Comparison of ENCODE assay signal across 17 mouse cellular contexts in the genomic region with DNA sequence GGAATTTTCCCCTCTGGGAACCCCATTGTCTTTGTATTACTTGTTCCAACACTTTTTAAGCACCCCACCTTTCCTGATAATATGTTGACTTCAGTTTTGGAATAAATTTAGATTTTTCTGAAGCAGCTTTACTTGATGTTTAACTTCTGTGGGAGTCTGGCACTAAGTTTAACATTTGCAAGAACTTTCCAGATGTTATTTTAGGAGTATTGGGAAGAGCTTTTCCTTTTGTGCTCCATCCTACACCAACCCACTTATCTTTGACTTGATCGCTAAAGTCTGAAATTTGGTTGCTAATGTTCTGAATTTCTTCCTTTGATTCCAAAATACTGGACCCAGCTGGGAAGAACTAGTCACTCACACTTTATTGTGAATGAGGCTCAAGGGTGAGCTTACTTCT.
"Had no signal": no experiment of that assay in that cellular context is flagged by ENCODE, and none has a peak within 500 bp of the region (broad histone marks: within the 10 kb centered on the region; RNA-seq: fewer than 3 reads in every experiment).

No protein-coding gene starts in this region.

- ATAC-seq: liver, postnatal 0 days; lung, postnatal 0 days; midbrain, embryonic 13.5 days; midbrain, embryonic 15.5 days had no signal

- H3K27ac ChIP-seq: liver, embryonic 15.5 days; lung, embryonic 15.5 days; macrophage; midbrain, embryonic 13.5 days; midbrain, embryonic 15.5 days; neural tube, embryonic 12.5 days had no signal

- H3K36me3 ChIP-seq: liver, embryonic 15.5 days; lung, embryonic 15.5 days; midbrain, embryonic 13.5 days; midbrain, embryonic 15.5 days; neural tube, embryonic 12.5 days had no signal

- H3K4me2 ChIP-seq: liver, embryonic 15.5 days; lung, embryonic 15.5 days; midbrain, embryonic 11.5 days; midbrain, embryonic 13.5 days; midbrain, embryonic 15.5 days; neural tube, embryonic 12.5 days had no signal

- H3K9me3 ChIP-seq: liver, embryonic 15.5 days; midbrain, embryonic 15.5 days had no signal

- DNase-seq: liver, postnatal 0 days; lung, adult 2 months; lung, postnatal 14 days; lung, postnatal 36 days; right cerebral cortex, postnatal 14 days; thymus, adult 2 months; thymus, postnatal 25 days; thymus, postnatal 4 days had no signal

- H3K27me3 ChIP-seq: liver, embryonic 15.5 days; lung, embryonic 15.5 days; megakaryocyte, embryonic 14.5 days; midbrain, embryonic 13.5 days; midbrain, embryonic 15.5 days; neural tube, embryonic 12.5 days had no signal

- H3K4me1 ChIP-seq: liver, embryonic 15.5 days; lung, embryonic 15.5 days; megakaryocyte, embryonic 14.5 days; midbrain, embryonic 13.5 days; midbrain, embryonic 15.5 days; neural tube, embryonic 12.5 days had no signal

- H3K4me3 ChIP-seq: liver, embryonic 15.5 days; lung, embryonic 15.5 days; megakaryocyte, embryonic 14.5 days; midbrain, embryonic 13.5 days; midbrain, embryonic 15.5 days; neural tube, embryonic 12.5 days had no signal

- H3K9ac ChIP-seq: liver, embryonic 15.5 days; liver, postnatal 0 days; lung, embryonic 15.5 days; midbrain, embryonic 13.5 days; midbrain, embryonic 15.5 days; neural tube, embryonic 12.5 days had no signal
